Mouse (Mus musculus) neural tube, embryonic 10.5 days (tissue): ENCODE measurements at regions not wholly inside any gene's neighbourhood (a gene's known extent, or its start where the extent isn't known, plus 50 kb on each side); places are given as distances from the start of the nearest gene placed in this dataset.

Source experiments
- DNase-seq: peaks from one replicate; pipeline ENCODE4 v3.0.0-alpha.2; 2017; ENCODE audit warnings: low spot score; ENCODE audit errors: extremely low spot score

GRCm38 (mm10) chr15:67303804-67304203 is 803.1 kb upstream of the Lrrc6 start:
- DNase-seq, result peak; percentile 22

- DNase-seq, result no peak
These were observed 801.2 kb upstream of the Lrrc6 start for GRCm38 (mm10) chr15:67301871-67302363.

GRCm38 (mm10) chr15:67301024-67301423 is 800.3 kb upstream of the Lrrc6 start:
- no peak for DNase-seq

- no peak for DNase-seq
These were observed 794.1 kb upstream of the Lrrc6 start for GRCm38 (mm10) chr15:67294797-67295196.

GRCm38 (mm10) chr15:67289749-67290148 is 789.0 kb upstream of the Lrrc6 start:
- DNase-seq, result no peak

- no peak for DNase-seq
These were observed 784.2 kb upstream of the Lrrc6 start for GRCm38 (mm10) chr15:67284941-67285340.

GRCm38 (mm10) chr15:67283275-67283972 is 782.7 kb upstream of the Lrrc6 start:
- DNase-seq, result no peak

GRCm38 (mm10) chr15:67278869-67279268 is 778.2 kb upstream of the Lrrc6 start:
- DNase-seq, result no peak

GRCm38 (mm10) chr15:67275058-67275457 is 774.3 kb upstream of the Lrrc6 start:
- DNase-seq, result no peak

GRCm38 (mm10) chr15:67272397-67272796 is 771.7 kb upstream of the Lrrc6 start:
- no peak for DNase-seq

GRCm38 (mm10) chr15:67263723-67264122 is 763.0 kb upstream of the Lrrc6 start:
- no peak for DNase-seq

- DNase-seq, result no peak
These were observed 762.6 kb upstream of the Lrrc6 start for GRCm38 (mm10) chr15:67263313-67263712.

GRCm38 (mm10) chr15:67262269-67262668 is 761.6 kb upstream of the Lrrc6 start:
- DNase-seq, result no peak

GRCm38 (mm10) chr15:67260666-67261065 is 760.0 kb upstream of the Lrrc6 start:
- no peak for DNase-seq

- no peak for DNase-seq
These were observed 748.4 kb upstream of the Lrrc6 start for GRCm38 (mm10) chr15:67249147-67249546.

GRCm38 (mm10) chr15:67248471-67248870 is 747.8 kb upstream of the Lrrc6 start:
- no peak for DNase-seq

GRCm38 (mm10) chr15:67245658-67246268 is 745.1 kb upstream of the Lrrc6 start:
- DNase-seq, result no peak

- DNase-seq, result no peak
These were observed 744.4 kb upstream of the Lrrc6 start for GRCm38 (mm10) chr15:67244908-67245657.

- no peak for DNase-seq
These were observed 734.5 kb upstream of the Lrrc6 start for GRCm38 (mm10) chr15:67235107-67235785.

- DNase-seq, result no peak
These were observed 728.6 kb upstream of the Lrrc6 start for GRCm38 (mm10) chr15:67229359-67229758.

GRCm38 (mm10) chr15:67228633-67229032 is 727.9 kb upstream of the Lrrc6 start:
- no peak for DNase-seq
